Mouse (Mus musculus) urinary bladder, postnatal 36 days (tissue): Measurements from ENCODE around the gene Rnd2.
A peak's percentile ranks its signal among the peaks of the same experiment; 100 is the strongest.
"Not testable (repeated sequence)": the region's sequence is repeated elsewhere in the genome, so short reads cannot be mapped to it uniquely, and the experiment has no call there.

Source experiments
- DNase-seq, 2 experiments: peaks; one replicate each; pipeline ENCODE4 v3.0.0; 2022; ENCODE audit warnings: low spot score in 2 of 2, mixed read lengths in 1 of 2

Rnd2 gene

DNA sequence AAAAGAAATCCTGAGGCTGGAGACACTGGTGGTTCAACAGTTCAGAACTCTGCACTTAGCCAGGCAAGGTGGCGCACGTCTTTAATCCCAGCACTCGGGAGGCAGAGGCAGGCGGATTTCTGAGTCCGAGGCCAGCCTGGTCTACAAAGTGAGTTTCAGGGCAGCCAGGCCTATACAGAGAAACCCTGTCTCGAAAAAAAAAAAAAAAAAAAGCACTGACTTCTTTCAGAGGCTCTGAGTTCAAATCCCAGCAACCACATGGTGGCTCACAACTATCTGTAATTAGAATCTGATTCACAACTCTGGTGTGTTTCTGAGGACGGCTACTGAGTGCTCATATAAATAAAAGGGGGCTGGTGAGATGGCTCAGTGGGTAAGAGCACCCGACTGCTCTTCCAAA is 17.9 kb upstream of the Rnd2 start:
- not testable (repeated sequence) for DNase-seq

DNA sequence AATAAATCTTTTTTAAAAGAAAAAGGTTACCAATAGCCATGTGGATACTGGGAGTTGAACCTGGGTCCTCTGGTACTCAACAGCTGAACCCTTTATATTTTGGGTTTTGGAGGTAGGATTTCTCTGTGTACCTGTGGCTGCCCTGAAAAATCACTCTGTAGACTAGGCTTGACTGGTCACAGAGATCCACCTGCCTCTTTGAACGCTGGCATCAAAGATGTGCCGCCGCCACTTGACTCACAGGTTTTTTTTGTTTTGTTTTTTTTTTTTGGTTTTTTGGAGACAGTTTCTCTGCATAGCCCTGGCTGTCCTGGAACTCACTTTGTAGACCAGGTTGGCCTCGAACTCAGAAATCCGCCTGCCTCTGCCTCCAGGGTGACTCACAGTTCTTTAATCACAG is 17.0 kb upstream of the Rnd2 start:
- DNase-seq = no peak

DNA sequence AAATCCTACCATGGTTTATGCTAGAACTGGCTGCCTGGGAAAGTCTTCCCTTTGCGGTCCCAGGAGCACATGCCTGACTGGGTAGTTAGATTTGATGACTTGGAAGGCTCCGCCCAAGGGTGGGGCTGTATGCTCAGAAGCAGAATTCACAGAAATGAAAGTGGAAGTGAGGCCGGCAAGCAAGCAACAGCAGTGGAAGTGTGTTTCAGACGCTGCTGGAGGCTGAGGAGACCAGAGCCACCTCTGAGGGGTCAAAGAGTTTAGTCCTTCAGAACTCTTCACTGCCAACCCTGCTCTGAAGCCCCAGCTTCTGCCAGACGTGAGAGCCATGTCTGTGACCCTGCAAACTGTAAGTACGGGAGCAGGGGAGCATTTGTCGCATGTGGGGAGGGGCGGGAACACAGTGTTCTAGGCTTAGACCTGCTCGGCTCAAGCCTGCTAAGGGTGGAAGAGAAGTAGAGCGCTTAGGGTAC is 16.5 kb upstream of the Rnd2 start, which contains the start of gene Ifi35:
Gene Ifi35, plus strand, starts transcription at position 134 of the 473 bp plus-strand sequence.
- peak; percentile 69 to 85 for DNase-seq

DNA sequence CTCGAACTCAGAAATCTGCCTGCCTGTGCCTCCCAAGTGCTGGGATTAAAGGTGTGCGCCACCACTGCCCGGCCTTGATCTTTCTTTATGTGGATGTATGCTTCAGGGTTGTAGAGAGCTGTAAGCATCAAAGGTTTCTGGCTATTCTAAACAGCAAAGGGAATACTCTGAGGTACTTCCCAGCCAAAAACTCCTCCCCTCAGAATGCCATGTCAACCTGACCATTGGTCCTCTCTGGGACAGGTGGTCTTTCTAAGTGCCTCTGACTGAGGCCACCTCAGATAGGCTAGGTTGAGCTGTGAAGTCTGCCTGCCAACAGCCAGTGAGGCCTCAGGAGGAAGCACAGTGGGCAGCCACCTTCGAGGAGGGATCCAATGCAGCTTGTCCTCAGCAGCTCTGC is 15.9 kb upstream of the Rnd2 start:
- no peak for DNase-seq

DNA sequence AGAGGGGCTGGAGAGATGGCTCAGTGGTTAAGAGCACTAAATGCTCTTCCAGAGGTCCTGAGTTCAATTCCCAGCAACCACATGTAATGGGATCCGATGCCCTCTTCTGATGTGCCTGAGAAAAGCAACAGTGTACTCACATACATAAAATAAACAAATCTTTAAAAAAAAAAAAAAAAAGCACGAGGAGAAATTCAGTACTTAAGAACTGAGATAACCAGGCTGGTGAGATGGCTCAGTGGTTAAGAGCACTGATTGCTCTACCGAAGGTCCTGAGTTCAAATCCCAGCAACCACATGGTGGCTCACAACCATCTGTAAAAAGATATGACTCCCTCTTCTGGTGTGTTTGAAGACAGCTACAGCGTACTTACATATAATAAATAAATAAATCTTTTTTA is 15.2 kb upstream of the Rnd2 start:
- not testable (repeated sequence) for DNase-seq

DNA sequence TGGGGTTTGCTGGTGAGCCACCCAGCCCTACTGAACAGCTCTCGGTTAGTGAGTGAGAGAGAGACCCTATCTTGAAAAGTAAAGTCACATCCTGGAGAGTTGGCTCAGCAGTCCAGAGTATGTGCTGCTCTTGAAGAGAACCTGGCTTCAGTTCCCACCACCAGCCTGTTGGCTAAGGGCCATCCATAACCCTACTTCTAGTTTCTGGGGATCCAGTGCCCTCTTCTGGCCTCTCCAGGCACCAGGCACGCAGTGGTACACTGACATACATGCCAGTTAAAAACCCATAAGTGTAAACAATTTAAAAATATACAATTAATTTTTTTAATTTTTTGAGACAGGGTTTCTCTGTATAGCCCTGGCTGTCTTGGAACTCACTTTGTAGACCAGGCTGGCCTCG is 14.4 kb upstream of the Rnd2 start:
- DNase-seq = no peak

DNA sequence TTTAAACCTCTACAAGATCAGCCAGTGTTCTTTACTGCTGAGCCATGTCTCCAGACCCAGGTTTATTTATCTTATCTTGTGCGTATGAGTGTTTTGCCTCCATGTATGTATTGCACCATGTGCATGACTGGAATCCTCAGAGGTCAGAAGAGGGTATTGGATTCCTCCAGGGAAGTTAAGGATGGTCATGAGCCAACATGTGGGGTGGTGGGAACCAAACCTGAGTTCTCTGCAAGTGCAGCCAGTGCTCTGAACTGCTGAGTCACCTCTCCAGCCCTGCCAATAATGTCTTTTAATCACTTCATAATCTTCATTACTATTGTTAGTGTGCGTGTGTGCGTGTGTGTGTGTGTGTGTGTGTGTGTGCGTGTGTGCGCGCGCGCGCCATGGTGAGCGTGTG is 13.3 kb upstream of the Rnd2 start:
- no peak for DNase-seq

DNA sequence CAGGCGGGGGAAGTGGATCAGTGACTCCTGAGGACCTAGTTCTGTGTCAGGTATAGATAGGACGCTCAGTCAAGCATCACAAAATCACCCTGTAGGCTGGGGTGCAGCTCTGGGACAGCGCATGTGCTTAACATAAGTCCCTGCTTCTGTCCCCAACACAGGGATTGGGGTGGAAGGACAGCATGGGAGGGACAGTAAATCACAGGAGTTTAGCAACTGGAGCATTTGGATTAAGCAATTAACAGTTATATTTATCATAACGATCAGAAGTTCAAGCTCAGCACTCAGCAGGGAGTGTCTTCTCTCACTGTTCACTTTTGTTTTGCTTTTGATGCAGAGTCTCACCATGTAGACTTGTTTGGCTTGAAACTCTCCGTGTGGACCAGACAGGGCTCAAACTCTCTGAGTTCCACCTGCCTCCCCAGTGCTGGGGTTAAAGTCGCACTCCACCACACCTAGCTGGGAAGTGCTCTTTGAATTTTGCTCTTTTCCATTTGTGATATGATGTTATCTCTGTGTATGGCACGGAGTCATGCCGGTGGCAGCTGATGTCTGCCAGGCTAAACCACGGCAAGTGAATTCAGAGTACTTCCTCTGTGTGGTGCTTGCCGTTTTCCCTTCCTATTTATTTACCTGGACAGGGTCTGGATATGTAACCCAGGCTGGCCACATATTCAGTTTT is 12.6 kb upstream of the Rnd2 start:
- no peak for DNase-seq

DNA sequence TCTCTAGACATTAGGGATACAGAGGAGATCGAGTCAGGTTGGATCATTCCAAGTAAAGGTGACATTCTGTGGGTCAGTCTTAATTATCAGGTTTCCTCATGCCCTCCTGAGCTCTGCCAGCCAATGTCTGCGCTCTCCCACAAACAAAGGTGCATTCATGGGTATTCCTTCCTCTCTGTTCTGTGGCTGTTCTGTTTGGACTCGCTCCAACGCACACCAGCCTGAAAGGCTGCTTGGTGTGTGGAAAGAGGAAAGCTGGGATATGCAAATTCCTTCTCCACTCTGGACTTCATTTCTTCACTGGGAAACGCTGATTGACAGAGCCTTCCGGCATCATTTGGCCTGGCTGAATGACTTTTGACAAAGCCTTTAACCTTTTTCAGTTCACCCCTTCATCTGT is 10.1 kb upstream of the Rnd2 start:
- no peak for DNase-seq

DNA sequence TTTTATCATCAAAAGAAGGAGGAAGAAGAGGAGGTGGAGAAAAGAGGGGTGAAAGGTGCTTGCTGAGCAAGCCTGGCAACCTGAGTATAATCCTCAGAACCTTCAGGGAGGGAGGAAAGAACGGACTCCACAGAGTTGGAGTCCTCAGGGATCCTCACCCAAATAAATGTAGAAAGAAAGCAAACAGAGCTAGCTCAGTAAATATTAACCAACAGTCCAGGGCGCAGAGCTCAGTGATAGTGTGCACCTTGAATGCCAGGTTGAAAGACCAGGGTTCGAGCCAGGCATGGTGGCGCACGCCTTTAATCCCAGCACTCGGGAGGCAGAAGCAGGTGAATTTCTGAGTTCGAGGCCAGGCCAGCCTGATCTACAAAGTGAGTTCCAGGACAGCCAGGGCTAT is 9.2 kb upstream of the Rnd2 start:
- DNase-seq = no peak

DNA sequence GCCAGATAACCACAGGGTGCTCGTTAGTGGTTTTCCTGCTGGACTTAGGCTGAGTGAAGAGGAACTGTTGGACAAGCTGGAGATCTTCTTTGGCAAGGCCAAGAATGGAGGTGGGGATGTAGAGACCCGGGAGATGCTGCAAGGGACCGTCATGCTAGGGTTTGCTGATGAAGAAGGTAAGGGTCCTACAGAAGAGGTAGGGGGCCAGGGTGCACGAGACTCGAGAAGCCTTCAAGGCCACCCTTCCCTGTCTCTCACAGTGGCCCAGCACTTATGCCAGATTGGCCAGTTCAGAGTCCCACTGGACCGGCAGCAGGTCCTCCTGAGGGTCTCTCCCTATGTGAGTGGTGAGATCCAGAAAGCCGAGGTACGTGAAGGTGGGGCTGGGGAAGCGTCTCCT is 7.2 kb upstream of the Rnd2 start:
- DNase-seq = no peak

DNA sequence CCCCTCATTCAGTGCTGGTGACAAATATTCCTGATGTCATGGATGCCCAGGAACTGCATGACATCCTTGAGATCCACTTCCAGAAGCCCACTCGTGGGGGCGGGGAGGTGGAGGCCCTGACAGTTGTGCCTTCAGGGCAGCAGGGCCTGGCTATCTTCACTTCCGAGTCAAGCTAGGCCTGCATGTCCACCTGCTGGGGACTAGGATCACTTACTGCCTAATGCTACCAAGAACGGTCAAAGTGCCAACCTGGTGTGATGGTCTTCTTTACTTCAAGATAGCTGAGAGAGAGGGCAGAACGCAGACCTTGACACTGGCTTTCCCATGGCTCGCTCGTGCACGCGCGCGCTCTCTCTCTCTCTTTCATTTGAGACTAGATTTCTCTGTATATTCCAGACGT is 6.6 kb upstream of the Rnd2 start:
- DNase-seq = no peak

DNA sequence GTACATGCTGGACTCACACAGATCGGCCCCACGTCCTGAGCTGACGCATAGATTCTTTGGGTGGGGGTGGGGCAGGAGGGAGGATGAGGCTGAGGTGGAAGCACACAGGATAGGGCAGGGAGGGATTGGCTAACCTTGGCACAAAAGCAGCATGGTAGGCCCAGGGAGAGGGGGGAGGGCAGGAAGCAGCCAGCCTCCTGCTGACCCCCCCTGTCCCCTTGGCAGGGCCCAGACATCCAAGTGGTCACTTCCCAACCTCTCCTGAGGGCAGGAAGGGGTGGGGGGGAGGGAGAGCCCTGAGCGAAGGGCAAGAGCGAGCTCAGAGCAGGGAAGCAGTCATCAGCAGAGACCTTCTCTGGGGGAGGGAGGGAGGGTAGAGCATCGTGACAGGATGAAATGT is 5.1 kb upstream of the Rnd2 start:
- DNase-seq = no peak

DNA sequence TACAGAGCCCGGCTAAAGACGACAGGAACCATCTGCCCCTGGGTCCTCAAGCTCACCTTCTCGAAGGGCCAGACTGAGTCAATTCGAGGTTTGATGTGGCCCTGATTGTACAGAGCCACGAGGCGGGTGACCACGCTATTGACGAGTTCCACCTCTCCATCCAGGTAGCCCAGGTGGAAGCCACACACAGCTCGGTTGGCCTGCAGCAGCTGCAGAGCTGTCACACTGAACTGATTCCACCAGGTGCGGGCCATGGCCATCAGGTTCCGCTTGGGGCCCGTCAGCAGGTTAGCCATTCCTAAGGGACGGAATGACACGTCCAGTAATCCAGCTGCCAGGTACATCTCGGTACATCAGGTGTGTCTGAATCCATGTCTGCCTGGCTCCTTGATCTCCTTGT is 4.5 kb upstream of the Rnd2 start:
- no peak for DNase-seq

DNA sequence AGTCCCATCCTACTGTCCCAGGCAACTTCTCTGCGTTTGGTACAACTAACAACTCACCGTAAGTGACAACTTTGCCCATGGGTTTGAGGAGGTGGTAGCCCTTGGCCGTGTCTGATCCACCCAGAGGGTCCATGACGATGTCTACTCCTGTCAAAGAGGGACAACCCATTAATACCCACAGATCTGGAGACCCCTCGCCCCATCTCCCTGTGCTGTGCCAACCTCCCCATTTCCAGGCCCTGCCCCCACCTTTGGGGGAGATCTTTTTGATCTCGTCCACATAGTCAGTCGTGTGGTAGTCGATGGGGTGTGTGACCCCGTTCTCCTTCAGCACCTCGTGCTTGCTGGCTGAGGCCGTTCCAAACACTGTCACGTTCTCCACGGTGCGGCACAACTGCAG is 2.7 kb upstream of the Rnd2 start:
- DNase-seq = no peak

DNA sequence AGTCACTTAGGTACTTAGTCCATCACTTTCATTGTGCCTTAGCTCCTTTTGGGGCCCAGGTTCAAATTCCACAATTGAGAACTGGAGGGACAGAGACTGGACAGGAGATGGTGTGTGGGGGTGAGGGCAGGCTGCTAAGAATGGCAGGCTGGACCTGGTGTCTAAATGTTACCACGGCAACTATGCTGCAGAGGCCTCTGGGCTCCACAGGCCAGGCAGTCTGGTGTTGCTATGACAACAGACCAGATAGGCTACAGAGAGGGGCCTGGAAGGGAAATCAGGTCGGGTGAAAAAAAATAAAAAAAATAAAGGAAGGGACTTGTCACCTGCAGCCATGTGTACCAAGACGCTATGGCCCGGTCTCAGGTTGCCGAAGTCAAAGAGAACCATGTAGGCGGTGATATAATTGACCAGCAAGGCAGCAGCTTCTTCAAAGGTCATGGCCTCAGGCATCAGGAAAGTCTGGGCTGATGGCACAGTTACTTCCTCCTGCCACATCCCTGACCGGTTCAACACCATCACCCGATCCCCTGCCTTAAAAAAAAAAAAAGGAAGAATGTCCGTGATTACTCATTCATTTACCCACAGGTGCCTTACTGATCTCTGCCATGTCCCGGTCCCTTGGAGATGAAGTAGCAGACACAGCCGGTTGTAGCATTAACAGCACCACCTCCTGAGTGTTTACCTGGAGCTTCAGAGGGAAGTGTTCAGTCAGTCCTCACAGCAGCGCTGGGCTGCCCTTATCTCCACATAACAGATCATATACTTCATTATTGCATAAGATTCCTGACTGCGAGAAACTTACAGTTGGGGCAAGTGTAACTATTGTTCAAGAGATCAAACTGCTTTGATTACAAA is 2.0 kb upstream of the Rnd2 start:
- no peak for DNase-seq

DNA sequence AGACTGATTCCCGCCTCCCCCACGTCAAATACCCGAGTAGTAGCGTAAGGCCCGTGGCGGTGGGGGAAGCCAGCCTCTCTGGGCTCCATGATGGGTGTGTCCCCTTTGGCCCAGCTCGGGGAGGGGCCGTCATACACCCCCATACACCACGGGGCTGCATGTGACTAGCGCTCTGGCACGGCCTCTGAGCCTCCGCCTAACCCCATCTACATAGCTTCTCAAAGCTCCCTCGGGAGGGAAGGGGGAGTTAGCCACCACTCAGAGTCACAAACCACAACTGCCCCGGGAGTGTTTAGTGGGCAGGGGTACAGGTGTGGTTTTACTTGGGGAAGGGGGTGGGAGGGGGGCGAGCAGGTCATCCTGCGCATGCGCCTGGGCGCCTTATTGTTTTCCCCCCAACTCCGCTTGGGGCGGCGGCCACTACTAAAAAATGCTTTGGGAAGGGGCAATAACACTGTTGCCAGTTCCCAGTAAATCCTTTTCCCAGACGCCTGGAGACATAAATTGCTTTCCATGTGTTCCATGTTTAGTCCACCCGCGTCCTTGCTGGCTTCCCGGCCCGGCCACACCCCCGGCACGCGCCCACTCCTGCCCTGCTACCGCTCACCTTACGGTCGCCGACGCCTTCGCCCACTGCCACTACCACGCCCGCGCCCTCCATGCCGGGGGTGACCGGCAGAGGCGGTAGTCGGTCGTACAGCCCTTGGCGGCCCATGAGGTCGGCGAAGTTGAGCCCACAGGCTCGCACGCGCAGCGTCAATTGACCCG is 486 bp downstream of the Rnd2 start:
- DNase-seq = peak; percentile 81 to 83

DNA sequence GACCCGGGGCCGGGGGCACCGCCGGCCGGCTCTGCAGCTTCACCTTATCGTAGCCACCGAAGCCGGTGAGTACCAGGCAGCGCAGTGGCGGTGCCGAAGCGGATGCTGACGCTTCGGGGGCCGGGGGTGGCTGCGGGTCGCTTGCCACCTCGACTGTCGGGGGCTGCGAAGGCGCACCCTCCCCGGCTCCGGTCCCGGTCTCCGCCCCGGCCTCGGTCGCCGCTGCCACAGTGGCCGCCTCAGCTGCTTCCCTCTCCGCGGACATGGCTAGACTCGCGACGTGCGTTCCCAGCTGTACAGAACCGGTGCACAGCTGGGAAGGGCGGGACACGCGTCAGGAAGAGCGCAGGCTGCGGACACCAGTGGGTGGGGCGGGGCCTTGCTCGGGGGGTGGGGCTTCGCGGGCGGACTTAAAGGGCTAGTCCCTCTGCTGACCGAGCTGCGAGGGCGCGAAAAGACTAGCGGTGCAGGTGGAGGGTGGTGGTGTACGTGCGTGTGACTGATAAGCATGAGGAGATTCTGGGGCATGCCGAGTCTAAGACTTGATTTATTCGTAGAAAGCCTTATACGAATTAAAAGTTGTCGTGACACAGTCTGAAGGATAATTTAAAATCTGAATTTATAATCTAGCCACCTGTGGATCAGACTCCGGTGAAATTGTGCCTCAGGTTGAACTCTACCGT is 1.2 kb downstream of the Rnd2 start, which contains the start of gene Vat1:
Gene Vat1, minus strand, starts transcription at position 362 of the 683 bp plus-strand sequence.
- peak; percentile 64 to 77 for DNase-seq

DNA sequence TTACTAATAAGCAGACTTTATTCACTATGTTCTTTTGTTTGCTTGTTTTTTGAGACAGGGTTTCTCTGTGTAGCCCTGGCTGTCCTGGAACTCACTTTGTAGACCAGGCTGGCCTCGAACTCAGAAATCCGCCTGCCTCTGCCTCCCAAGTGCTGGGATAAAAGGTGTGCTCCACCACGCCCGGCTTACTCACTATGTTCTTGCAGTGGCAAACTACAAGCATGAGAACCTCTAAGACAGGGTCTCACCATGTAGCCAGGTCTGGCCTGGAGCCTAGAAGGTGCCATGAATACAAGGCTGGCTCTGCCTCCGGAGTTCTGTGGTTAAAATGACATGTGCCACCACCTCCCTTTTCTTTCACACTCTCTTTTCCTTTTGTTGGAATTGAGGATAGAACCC is 1.8 kb downstream of the Rnd2 start:
- DNase-seq = not testable (repeated sequence)

DNA sequence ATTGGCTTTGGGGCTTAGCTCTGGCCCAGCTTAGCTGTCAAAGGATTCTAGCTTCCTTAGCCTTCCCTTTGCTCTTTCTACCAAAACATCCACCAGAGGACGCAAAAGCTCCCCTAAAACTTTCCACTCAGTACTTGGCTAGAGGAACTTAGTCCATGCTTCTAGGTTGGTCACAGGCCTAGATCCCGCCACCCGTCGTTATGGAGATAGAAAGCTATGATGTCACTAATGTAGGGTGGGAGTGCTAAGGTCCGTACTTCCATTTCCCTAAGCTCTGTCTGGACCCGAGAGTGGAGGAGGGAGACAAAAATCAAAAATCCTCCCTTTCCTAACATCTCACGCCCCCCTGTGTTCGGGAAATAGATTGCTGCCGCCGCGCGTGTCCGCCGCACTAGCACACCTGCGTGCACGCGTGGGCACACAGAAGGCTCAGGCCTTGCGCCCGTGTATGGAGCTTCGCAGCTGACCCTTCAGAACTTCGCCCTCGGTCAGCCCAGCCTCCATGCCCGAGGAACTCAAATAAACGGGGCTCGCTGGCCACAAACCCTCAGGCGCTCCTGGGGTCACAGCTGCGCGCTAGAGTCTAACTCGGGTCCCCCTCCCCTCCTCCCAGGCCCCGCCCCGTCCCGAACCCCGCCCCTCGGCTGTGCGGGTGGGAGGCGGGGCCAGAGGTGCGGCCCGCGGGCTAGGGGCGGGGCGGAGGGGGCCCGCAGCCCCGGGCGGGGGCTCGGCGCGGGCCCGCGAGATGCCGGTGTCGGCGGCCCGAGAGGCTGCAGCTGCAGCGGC is 2.9 kb downstream of the Rnd2 start:
- DNase-seq = peak; percentile 60 to 71

DNA sequence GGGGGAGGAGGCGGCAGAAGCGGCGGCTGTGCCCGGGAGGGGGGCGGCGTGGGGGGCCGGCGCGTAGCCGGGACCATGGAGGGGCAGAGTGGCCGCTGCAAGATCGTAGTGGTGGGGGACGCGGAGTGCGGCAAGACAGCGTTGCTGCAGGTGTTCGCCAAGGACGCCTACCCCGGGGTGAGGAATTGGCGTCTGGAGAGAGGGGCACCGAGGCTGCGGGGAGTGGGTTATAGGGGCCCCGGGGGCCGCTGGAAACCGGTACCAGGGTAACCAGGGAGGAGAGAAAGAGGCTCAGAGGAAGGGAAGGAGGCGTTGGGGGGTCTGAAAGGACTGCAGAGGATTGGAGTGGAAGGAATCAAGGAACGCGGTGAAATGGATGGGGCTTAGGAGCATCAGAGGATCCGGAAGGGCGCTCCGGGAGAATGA is 3.5 kb downstream of the Rnd2 start:
- no peak for DNase-seq
